Mouse (Mus musculus) monocyte, adult 5-6 weeks (primary cell): ENCODE results near the gene Rbm20. TPM values are rescaled to one million over a fixed set of nuclear protein-coding genes. Genes with fewer than 3 reads are reported as not detected.

Experiments
- ATAC-seq: fragments of 153-309, 156-312 bp; replicated peaks from 2 replicates; pipeline ENCODE4 v1.8.0; 2017; ENCODE audit warnings: mild to moderate bottlenecking; ENCODE audit not compliant: low TSS enrichment, insufficient number of reproducible peaks, severe bottlenecking, poor library complexity, low FRiP score
- total RNA-seq: library from RNA; stranded (forward); fragments of 200-1000, 200-491, 200-594 nt; gene quantifications from 3 replicates; pipeline ENCODE4 v1.2.3, GENCODE M21; 2017

Rbm20 gene
- total RNA-seq, 1 experiment from 2014 or later: not detected

DNA sequence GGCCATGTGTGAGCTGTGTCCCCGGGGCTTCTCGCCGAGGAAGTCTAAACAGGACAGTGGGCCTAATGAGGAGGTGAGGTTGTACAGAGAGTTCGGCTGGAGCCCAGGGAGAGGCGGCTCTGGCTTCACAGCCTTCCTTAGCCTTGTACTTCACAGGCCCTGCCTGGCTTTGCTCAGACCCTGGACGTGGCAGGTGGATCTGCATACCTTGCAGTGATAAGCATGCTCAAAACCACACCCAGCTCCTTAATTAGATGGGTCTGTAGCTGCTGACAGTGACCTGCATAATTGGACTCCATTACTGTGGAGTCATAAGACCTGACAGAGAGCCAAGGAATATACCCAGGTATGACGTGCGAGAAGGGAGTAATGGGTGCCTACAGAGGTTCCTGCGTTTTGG lies 102.3 kb downstream of the Rbm20 start:
- no peak for ATAC-seq

DNA sequence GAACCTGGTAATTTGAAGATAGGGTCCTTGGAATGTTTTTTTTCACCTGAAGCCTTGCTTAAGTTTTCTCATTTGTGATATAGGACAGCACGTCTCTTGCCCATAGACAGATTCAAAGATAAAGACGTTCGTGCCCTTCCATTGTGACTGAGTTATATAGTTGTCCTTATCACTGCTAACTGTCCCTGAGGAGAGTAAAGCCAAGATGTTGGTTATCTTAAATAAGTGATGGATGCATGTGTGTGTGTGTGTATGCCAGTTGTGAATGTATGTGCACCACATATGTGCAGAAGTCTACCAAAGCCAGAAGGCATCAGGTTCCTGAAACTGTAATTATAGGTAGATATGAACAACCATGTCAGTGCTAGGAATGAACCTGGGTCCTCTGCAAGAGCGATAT lies 102.7 kb downstream of the Rbm20 start:
- ATAC-seq: no peak

DNA sequence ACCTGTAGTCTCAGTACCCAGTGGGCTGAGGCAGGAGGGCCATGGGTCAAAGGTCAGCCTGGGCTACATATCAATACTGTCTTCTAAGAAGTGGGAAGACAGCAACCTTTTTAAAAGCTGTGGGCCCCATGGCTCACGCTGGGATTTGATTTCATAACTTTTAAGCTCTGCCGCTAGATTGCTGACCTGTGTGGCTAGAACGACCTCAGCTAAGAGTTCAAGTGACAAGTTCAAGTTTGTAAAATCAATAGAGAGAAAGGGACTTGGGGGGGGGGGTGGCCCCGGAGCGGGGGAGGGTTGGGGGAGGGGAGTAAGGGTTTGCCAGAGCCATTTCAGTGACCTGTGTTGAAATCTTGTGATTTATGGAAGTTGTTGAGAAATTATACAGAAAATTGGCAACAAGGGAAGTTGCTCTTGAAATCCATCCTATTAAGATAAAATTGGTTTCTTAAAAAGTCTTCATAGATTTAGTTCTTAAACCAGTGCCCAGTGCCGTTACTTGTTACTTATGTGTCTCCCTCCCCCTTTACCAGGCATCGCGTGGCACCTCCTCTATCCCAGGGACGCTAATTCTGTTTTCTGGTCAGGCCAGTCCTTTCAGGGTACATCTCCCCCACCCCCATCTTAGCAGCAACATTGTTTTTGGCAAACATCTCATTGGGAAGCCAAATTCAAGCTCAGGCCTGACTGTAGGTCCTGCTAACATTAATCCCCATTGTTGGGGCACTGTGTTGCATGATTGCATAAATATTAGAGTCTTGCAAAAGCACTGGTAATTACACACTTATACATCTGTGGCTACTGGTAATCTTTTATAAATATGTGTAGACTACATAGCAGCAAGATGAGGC lies 103.9 kb downstream of the Rbm20 start:
- ATAC-seq: no peak

DNA sequence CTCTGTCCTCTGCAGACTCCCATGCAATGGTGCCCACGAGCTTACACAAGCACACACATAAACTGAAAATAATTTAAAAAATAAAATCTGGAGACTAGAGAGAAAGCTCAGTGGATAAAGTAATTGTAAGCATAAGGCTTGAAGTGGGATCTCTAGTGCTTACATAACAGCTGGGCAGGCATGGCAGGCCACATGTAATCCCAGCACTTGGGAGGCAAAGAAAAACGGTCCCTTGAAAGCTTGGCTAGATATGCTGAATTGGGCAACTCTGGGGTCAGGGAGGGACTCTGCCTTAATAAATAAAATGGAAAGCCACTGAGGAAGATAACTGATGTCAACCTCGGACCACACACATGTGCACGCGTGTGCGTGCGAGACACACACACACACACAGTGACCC lies 104.7 kb downstream of the Rbm20 start:
- no peak for ATAC-seq

DNA sequence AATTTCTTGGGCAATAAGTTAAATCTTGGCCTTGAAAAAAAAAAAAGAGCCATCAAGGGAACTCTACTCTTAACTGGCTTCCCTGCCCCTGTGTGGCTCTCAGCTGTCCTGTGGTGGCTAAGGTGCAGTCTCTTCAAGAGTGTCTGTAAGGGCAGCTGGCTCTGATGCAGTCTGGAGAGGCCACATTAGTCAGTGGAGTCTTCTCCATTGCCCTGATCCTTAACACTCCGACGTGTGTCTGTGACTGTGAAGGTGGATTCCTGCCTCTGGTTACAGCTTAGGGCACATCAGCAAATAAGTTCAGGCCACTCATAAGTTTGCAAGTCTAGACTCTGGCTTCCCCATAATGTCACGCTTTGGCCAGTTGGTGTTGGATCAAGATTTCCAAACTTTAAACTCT lies 108.2 kb downstream of the Rbm20 start:
- ATAC-seq: no peak

DNA sequence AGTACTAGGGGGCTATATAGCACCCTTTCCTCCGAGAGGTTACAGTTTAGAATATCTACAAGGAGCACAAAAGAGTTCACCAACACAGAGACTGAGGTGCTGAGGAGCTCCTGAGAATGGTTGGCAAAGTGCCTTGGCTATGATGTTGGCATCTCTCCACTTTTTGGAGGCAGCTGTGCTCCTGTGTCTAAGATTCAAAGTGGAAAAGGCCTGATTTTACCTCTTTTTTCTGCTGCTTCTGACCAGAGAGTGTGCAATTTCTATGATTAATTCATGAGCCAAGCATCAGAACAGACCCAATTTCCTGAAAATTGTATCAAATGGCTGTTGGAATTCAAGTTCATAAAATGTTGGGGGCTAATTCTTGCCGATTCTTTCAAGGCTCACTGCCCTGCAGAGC lies 109.1 kb downstream of the Rbm20 start:
- no peak for ATAC-seq

DNA sequence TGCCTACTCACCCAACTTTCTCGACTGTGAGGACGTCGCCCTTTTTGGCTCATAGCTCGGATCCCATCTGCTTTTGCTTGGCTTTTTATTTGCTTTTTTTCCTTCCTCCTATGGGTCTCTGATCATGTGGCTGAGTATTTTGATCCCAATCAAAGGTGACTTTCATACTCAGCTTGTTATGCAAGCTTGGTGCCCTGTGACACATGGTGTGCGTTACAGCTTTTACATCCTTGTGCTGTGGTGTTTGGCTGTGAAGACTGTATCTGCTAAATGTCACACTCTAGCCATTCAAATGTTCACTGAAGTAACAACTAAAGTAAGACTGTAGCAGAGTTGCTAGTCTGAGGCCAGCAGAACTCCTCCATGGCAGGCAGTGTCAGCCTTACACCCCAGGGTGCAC lies 109.7 kb downstream of the Rbm20 start:
- no peak for ATAC-seq

DNA sequence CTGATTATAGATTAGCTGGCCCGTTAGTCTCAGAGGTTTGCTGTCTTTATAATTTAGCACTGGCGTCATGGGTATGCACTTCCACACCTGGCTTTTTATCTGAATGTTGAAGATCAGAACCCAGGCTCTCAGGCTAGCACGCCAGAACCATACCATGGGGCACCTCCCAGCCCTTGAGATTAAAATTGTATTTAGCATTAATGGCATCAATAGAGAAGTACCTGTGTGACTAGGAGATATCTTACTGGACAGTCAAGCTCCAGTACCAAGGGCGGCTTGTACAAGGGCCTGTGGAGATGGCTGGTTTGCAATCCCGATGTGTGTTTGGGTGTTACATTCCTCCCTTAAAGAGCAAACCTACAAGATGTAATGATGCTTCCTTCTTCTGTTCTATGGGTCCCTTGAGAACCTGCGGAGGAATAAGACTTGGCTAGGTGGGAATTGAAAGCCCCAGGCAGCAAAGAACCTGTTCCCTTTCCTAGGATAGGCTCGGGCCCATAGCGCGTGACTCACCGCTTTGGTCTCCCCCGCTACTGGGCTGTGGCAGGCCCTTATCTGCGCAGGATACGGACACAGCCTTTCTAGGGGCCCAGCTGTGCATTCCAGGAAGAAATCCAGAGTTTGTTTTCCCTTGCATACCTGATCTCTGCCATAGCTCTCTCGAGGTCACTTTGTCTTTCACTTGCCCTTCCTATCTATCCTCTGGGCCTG lies 111.7 kb downstream of the Rbm20 start:
- ATAC-seq: no peak

DNA sequence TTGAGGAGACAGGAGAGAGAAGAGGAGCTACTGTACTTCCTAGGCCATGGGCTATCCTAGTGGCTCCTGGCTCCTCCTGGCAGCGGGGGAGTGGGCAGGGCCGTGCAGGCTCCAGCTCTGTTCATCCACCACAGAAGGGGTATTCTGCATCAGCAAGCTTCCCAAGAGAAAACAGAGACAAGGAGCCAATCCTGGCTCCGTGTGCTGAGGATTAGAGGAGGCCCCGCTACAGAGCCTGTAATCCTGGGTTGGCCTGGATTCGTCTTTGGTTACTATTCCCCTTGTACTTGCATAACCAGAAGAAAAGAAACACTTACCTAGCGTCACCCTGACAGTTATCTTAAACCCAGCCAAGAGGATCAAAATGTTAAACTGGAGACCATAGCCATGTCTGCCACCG lies 112.5 kb downstream of the Rbm20 start:
- no peak for ATAC-seq

DNA sequence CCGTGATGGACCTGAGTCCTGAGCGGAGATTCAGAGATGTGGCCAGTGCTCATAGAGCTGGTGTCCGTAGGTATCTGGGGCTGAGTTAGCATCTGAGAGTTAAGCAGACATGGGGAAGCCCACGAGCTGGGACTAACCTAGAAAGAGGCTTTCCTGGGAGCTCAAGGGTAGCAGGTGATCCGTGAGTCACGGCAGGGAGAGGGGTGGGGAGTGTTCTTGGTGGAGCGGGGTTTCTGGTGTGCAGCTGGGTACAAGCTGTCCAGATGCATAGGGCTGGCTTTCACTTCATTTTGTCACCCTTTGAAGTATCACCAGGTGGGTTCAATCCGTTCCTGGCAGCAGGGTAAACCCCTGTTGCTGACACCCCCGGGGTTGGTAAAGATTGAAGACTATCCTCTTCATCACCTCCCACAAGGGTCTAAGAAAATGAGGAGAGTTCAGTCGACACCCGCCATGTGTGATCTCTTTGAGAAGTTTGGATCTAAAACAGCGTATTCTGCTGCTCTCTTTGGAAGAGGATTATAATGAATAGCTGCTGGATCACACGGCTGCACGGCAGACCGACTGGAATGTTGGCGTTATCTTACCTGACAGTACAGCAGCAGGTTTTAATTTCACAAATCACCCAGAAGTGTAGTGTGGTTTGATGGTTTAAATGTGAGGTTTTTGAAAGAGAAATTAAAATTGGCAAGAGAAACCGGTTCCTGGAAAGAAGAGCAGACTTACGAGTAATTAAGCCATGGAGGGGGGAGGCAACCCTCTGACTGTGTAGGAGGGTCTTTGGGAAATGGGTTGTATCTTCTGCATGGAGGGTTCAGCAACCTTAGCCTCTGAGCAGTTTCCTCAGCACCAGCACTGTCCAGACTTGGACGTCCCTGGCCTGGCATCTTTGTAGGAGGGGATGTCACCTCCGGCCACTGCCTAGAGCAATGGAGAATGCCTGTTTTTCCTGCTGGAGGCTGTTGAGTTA lies 114.9 kb downstream of the Rbm20 start:
- ATAC-seq: no peak

DNA sequence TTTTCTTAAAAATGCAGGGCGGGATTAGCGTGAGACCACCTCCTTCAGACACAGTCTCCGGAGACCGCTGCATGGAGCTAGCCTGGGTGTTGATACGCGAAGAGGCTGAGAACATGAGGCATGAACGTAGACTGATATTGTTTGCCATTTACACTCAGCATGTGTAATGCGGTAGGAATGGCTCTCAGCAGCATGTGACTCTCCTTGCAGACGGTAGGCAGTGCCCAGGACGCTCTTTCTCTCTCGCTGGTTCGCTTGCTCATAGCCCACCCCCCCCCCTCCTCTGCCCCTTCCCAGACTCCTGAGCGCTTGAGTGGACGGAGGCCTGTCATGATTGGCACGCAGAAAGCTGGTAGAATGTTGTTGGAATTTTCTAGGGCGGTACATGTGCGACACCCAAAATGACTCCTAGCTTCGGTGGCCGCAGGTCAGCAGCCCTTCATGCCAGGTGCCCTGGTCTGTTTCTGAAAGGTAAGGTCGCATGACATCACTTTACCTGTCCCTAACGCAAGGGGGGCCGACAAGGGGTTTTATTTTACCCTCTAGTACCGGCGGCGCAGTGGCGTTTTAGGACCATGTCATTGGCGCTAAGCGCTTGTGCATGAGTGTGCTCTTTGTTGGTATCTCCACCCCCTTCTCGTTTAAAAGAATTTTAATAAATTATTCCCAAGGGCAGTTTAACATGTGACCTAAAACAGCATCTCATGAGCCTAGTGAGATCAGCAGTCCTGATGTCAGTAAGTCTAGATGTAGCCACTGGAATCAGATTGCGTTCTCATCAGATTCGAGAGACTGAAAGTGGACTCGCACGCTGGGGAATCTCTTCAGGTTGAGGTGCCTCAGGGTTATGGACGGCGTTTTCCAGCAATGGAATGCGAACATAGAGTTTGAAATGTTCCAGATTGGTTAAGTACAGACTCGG lies 116.1 kb downstream of the Rbm20 start:
- ATAC-seq: no peak

DNA sequence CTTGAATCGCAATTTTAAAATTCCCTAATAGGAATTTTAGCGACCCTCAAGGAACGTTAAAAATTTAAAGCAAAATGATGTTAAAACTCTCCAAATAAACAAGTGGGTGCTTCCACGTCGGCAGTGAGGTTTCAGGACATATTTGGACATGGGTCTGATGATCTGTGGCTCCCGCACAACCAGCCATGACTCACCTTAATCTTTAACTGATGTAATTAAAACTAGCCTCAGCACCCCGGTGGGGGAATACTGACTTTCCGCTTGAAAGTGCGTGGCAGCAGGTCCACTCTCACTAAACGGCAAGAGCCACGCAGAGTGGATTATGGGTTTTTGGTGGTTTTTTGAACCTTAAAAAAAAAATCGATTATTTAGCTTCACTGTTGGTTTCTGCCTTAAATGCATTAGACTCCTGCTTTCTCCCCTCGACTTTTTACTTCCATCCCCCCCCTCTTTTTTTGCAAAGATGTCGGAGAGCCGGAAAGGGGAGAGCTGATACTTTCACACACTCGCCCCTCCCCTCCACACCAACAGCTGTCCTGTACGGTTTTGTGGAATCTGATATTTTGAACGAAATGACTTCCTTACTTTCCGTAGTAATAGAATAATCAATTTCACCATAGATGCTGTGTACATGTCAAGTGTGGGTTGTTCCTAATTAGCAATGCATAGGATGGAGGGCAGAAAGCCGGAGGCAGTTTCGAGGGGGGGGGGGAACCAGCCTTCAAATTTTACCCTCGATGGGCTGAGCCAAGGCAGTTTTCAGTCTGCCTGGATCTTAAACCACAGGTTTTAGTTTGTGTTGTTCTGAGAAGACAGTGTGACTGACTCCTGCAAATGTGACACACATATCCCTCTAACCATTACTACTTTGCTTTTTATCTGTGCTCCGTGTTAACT lies 117.1 kb downstream of the Rbm20 start:
- ATAC-seq: no peak

DNA sequence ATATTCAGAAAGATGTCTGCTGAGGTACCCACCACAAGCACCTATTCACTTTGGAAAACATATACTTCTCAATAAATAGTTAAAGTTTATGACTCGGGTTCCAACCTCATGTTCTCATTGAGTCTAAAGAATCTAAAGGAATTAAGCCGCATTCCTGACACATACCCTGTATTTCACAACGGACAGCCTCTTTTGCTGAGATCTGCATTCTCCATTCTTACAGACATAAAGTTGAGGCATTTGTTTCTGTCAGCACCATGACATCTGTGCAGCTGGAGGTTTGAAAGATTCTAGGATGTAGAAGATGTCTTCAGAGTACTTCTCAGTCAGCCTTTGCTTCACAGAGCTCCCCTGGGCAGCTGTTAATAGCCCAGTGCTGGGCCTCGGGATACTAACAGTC lies 117.9 kb downstream of the Rbm20 start:
- ATAC-seq: no peak

DNA sequence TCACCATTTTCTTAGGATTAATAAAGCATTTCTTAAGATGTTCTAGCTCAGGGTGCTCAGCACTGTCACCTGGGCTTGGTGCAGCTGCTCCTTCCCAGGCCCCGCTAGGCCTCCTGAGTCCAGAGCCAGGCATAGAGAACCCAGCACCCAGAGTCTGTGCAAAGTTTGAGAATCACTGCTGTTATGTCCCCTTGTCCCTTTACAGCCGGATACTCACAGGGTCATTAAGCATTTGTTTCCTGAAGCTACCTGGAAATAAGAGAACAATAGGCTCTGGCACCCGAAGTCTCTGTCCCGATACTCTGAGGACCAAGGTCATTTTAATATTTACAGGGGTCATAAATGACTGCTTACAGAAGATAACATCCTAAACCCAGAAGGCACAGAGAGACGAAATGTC lies 118.9 kb downstream of the Rbm20 start:
- no peak for ATAC-seq

DNA sequence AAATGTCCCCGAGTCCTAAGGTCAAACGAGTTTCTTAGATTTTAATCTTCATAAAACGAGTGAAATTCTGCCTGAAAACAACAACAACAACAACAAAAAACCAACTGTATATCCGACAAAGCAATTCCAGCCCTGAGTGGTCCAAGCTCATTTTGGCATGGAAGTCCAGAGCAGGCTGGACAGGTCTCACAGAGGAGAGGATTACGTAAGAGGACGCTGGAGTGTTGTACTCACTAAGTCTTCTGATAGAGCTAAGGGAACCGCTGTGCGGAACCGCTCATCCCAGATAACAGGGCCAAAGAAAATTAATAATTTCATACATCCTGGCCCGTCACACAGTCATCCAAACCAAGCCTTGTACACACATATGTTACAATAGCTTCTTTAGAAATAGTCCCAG lies 120.7 kb downstream of the Rbm20 start:
- ATAC-seq: no peak

DNA sequence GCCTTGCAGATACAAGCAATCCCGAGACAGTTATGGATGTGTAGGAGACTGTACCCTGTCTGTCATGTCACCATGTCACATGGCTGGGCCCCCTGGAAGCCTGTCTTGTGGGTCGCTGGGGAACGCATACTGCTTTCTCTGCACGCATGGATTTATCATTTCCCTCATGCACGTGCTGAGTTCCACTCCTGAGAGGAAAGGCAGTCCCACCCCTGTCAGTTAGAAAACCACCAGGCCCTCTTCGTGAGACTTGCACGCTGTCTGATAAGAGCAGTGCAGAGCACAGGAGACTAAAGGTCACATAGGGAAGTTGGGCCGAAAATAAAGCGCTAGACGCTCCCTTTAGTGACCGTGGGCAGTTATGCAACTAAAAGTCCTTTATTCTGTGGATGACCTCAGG lies 122.8 kb downstream of the Rbm20 start:
- no peak for ATAC-seq

DNA sequence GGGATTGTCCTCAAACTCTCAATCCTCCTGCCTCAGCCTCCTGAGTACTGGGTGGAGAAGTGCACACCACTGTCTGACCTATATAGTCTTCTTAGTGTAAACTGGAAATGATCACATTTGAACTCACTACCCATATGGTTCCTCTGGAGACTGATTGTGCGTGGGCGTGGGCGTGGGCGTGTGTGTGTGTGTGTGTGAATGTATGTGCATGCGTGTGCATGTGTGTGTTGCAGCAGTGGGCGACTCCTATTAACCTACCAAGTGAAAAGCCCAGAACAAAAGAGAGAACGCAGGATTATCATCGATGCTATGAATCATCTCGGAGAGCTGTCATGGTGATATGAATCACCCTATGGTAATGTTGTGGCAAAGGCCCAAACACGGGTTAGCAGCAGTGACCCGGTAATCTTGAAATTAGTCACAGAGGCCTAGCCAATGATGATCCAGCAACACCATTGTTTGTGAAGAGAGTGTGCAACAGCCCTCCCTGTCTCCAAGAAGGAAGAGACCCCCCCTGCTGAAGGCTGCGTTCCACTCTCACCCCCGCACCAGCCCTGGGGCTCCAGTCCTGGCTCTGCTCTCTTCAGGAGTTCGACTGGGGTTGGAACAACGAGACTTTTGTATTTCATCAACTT lies 123.4 kb downstream of the Rbm20 start:
- ATAC-seq: peak; percentile 32; the same call in 1 of the 2 replicates
